Comparison of ENCODE assay signal across 15 mouse cellular contexts in the genomic region with DNA sequence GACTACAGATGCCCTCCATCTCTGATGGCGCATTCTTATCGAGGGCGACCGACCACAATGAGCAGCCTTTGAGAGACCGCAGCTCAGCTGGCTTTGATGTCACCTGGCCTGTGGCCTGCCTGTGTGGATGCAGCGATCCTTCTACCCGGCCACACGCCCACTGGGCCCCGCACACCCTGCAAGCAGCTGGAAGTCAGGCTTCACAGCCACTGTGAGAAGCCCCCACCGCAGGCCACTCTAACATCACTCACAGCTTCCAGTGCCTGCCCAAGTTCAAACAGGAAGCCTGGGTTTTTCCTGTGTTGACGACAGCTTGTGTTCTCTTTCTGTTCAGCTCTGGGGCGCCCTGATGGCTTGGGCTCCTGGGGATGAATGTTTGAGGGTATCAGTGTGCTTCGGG. TPM values are rescaled to one million over a fixed set of nuclear protein-coding genes. Genes with fewer than 3 reads are reported as not detected.
A peak's percentile ranks its signal among the peaks of the same experiment; 100 is the strongest.
DNase-seq lines count a peak whose midpoint lies in the region; ATAC-seq lines count a peak whose summit lies in the region.
"Had no signal": no experiment of that assay in that cellular context is flagged by ENCODE, and none has a peak within 500 bp of the region (broad histone marks: within the 10 kb centered on the region; RNA-seq: fewer than 3 reads in every experiment).

No protein-coding gene starts in this region.

- WGBS in lung, embryonic 16.5 days, result 35% methylated on average over 13 of the region's 13 CpGs
- 84% methylated on average over 13 of the region's 13 CpGs for WGBS in forebrain, embryonic 13.5 days
- 51% methylated on average over 13 of the region's 13 CpGs for WGBS in heart, embryonic 11.5 days (ENCODE audit: insufficient replicate concordance)
- 74% methylated on average over 13 of the region's 13 CpGs for WGBS in forebrain, embryonic 14.5 days

- peaks cover 4% of the 10 kb centered on the region; the same call in 1 of the 2 replicates for H3K4me1 ChIP-seq in lung, embryonic 16.5 days (replicated peaks; ENCODE audit: control insufficient read depth, insufficient read depth, low read length)
- no peaks in the 10 kb centered on the region for H3K4me1 ChIP-seq in forebrain, embryonic 13.5 days
- H3K4me1 ChIP-seq in heart, embryonic 11.5 days (ENCODE audit: control insufficient read depth, insufficient read depth, low read length), result no peaks in the 10 kb centered on the region
- no peaks in the 10 kb centered on the region for H3K4me1 ChIP-seq in forebrain, embryonic 14.5 days (ENCODE audit: control insufficient read depth, insufficient read depth, low read length)
- H3K4me1 ChIP-seq: limb, embryonic 15.5 days had no signal

- H3K4me2 ChIP-seq in lung, embryonic 16.5 days (ENCODE audit: low read depth, low read length), result no peak overlapping the region
- H3K4me2 ChIP-seq in forebrain, embryonic 13.5 days, result no peak overlapping the region
- H3K4me2 ChIP-seq in heart, embryonic 11.5 days, result no peak overlapping the region
- H3K4me2 ChIP-seq in forebrain, embryonic 14.5 days (ENCODE audit: low read length), result no peak overlapping the region
- H3K4me2 ChIP-seq: hindbrain, embryonic 12.5 days; kidney, embryonic 15.5 days; limb, embryonic 15.5 days had no signal

- H3K27me3 ChIP-seq in lung, embryonic 16.5 days (ENCODE audit: control insufficient read depth, insufficient read depth, low read depth, low read length), result no peaks in the 10 kb centered on the region
- H3K27me3 ChIP-seq in forebrain, embryonic 13.5 days, result peaks cover 19% of the 10 kb centered on the region
- peaks cover 9% of the 10 kb centered on the region for H3K27me3 ChIP-seq in heart, embryonic 11.5 days (ENCODE audit: control insufficient read depth, insufficient read depth, low read length)
- no peaks in the 10 kb centered on the region for H3K27me3 ChIP-seq in forebrain, embryonic 14.5 days (replicated peaks; ENCODE audit: control insufficient read depth, insufficient read depth, low read length)

- H3K9ac ChIP-seq in lung, embryonic 16.5 days (ENCODE audit: low read length), result no peak overlapping the region; the same call in 1 of the 2 replicates
- no peak overlapping the region for H3K9ac ChIP-seq in forebrain, embryonic 13.5 days
- H3K9ac ChIP-seq in heart, embryonic 11.5 days (ENCODE audit: low read depth, low read length), result no peak overlapping the region
- H3K9ac ChIP-seq in forebrain, embryonic 14.5 days (ENCODE audit: low read length), result no peak overlapping the region
- H3K9ac ChIP-seq: hindbrain, embryonic 12.5 days; kidney, embryonic 15.5 days; limb, embryonic 15.5 days had no signal

- peak overlapping the region; percentile 59 for H3K27ac ChIP-seq in lung, embryonic 16.5 days (ENCODE audit: low read length)
- no peak overlapping the region for H3K27ac ChIP-seq in forebrain, embryonic 13.5 days
- no peak overlapping the region for H3K27ac ChIP-seq in heart, embryonic 11.5 days (ENCODE audit: low read depth, low read length)
- H3K27ac ChIP-seq in forebrain, embryonic 14.5 days (ENCODE audit: low read depth, low read length), result no peak overlapping the region
- H3K27ac ChIP-seq: hindbrain, embryonic 12.5 days; kidney, embryonic 15.5 days; limb, embryonic 15.5 days had no signal

- peak; percentile 80 for DNase-seq in CD4-positive, CD25-positive, alpha-beta regulatory T cell, adult 2 months (ENCODE audit: low read depth, low spot score)
- peak; percentile 86 for DNase-seq in T-cell, adult 2 months (ENCODE audit: low spot score)
- DNase-seq in naive thymus-derived CD4-positive, alpha-beta T cell, adult 2 months (ENCODE audit: low read depth), result peak; percentile 86
- DNase-seq in right cerebral cortex, postnatal 4 days, result no peak
- no peak for DNase-seq in forebrain, embryonic 14.5 days (ENCODE audit: low spot score)
- DNase-seq: adrenal gland, adult 8-10 months; gastrocnemius, postnatal 10 days; layer of hippocampus, postnatal 36 days; midbrain, embryonic 14.5 days had no signal

- H3K36me3 ChIP-seq in lung, embryonic 16.5 days (ENCODE audit: control insufficient read depth, insufficient read depth, low read length), result no peaks in the 10 kb centered on the region
- H3K36me3 ChIP-seq in forebrain, embryonic 13.5 days (ENCODE audit: poor library complexity, severe bottlenecking), result no peaks in the 10 kb centered on the region
- no peaks in the 10 kb centered on the region for H3K36me3 ChIP-seq in heart, embryonic 11.5 days (ENCODE audit: control insufficient read depth, insufficient read depth, low read length)
- no peaks in the 10 kb centered on the region for H3K36me3 ChIP-seq in forebrain, embryonic 14.5 days (ENCODE audit: control insufficient read depth, insufficient read depth, low read length)
- H3K36me3 ChIP-seq: hindbrain, embryonic 12.5 days; kidney, embryonic 15.5 days; limb, embryonic 15.5 days had no signal

- ATAC-seq in lung, embryonic 16.5 days (ENCODE audit: low read depth), result peak; percentile 66; the same call in 1 of the 2 replicates
- no peak for ATAC-seq in forebrain, embryonic 13.5 days
- ATAC-seq in heart, embryonic 11.5 days (replicated peaks; ENCODE audit: insufficient number of reproducible peaks, low FRiP score, low TSS enrichment), result no peak
- no peak for ATAC-seq in forebrain, embryonic 14.5 days

- no peaks in the 10 kb centered on the region for H3K9me3 ChIP-seq in lung, embryonic 16.5 days (ENCODE audit: control insufficient read depth, low read length)
- no peaks in the 10 kb centered on the region for H3K9me3 ChIP-seq in forebrain, embryonic 13.5 days (replicated peaks)
- no peaks in the 10 kb centered on the region for H3K9me3 ChIP-seq in heart, embryonic 11.5 days (replicated peaks; ENCODE audit: control insufficient read depth, low read length)
- no peaks in the 10 kb centered on the region for H3K9me3 ChIP-seq in forebrain, embryonic 14.5 days (replicated peaks; ENCODE audit: control insufficient read depth, low read length)
- H3K9me3 ChIP-seq: hindbrain, embryonic 12.5 days; kidney, embryonic 15.5 days; limb, embryonic 15.5 days had no signal

- H3K4me3 ChIP-seq in lung, embryonic 16.5 days (ENCODE audit: low read length), result no peak overlapping the region
- no peak overlapping the region for H3K4me3 ChIP-seq in forebrain, embryonic 13.5 days
- no peak overlapping the region for H3K4me3 ChIP-seq in heart, embryonic 11.5 days (ENCODE audit: low read depth, low read length)
- H3K4me3 ChIP-seq in forebrain, embryonic 14.5 days (ENCODE audit: low read depth, low read length), result no peak overlapping the region
- H3K4me3 ChIP-seq: hindbrain, embryonic 12.5 days; kidney, embryonic 15.5 days; limb, embryonic 15.5 days had no signal

RNA-seq across cellular contexts. Expression of a gene that starts 35.6 kb away (rescaled TPM):
- polyA plus RNA-seq in lung, embryonic 16.5 days (2015; fragmentation: Nextera tagmentation; extraction: Ambion mirVana), result 16.4 and 19.9 TPM in 2 replicates
- polyA plus RNA-seq in forebrain, embryonic 13.5 days (2015; fragmentation: Nextera tagmentation; extraction: Ambion mirVana), result 2.2 and 2.3 TPM in 2 replicates
- 5.3 and 5.5 TPM in 2 replicates for polyA plus RNA-seq in heart, embryonic 11.5 days (2014; fragmentation: Nextera tagmentation; extraction: Ambion mirVana)
- 2.6 and 4.0 TPM in 2 replicates for polyA plus RNA-seq in forebrain, embryonic 14.5 days (2014; fragmentation: Nextera tagmentation; extraction: Ambion mirVana)

RNA-seq across cellular contexts. Expression of a gene that starts 42.2 kb away (rescaled TPM):
- 255 and 264 TPM in 2 replicates for polyA plus RNA-seq in lung, embryonic 16.5 days (2015; fragmentation: Nextera tagmentation; extraction: Ambion mirVana)
- polyA plus RNA-seq in forebrain, embryonic 13.5 days (2015; fragmentation: Nextera tagmentation; extraction: Ambion mirVana), result 233 and 254 TPM in 2 replicates
- 346 and 407 TPM in 2 replicates for polyA plus RNA-seq in heart, embryonic 11.5 days (2014; fragmentation: Nextera tagmentation; extraction: Ambion mirVana)
- polyA plus RNA-seq in forebrain, embryonic 14.5 days (2014; fragmentation: Nextera tagmentation; extraction: Ambion mirVana), result 250 and 280 TPM in 2 replicates

Comparison
In these comparisons a context has a peak if more than half of its experiments do, and no peak if none do; other contexts are left out.
1. DNase-seq: peak in CD4-positive, CD25-positive, alpha-beta regulatory T cell, adult 2 months (single experiment), T-cell, adult 2 months (single experiment) and naive thymus-derived CD4-positive, alpha-beta T cell, adult 2 months (single experiment); none in right cerebral cortex, postnatal 4 days (single experiment) and forebrain, embryonic 14.5 days (single experiment).